Mouse (Mus musculus) G1E-ER4 (cell line): ENCODE measurements around the gene C1qb. TPM values are rescaled to one million over a fixed set of nuclear protein-coding genes. Genes with fewer than 3 reads are reported as not detected.

ENCODE experiments used
- GATA1 ChIP-seq: IDR thresholded peaks from one replicate; pipeline ENCODE4 v1.8.0; 2012; ENCODE audit warnings: low read length, inconsistent platforms
- polyA plus RNA-seq: library from polyadenylated mRNA; stranded (reverse); fragments of >175 nt; gene quantifications from 2 replicates; pipeline ENCODE4 v1.2.3, GENCODE M21; 2012

Gene C1qb
- polyA plus RNA-seq, 1 experiment: not detected

- TF ChIP-seq GATA1: no peak
Observed at GRCm38 (mm10) chr4:136836387-136836931, 49.5 kb downstream of the C1qb start.

GRCm38 (mm10) chr4:136835621-136836386, 50.2 kb downstream of the C1qb start, which contains the start of gene Ephb2:
TSS of gene Ephb2 (minus strand) at chr4:136835988.
- TF ChIP-seq GATA1: no peak

- TF ChIP-seq GATA1: no peak
Observed at GRCm38 (mm10) chr4:136834815-136835620, 51.0 kb downstream of the C1qb start.

- TF ChIP-seq GATA1: no peak
Observed at GRCm38 (mm10) chr4:136834439-136834814, 51.6 kb downstream of the C1qb start.

- TF ChIP-seq GATA1: no peak
Observed at GRCm38 (mm10) chr4:136833619-136834351, 52.2 kb downstream of the C1qb start.

GRCm38 (mm10) chr4:136832559-136833232, 53.3 kb downstream of the C1qb start:
- TF ChIP-seq GATA1: no peak

GRCm38 (mm10) chr4:136830272-136830823, 55.6 kb downstream of the C1qb start:
- TF ChIP-seq GATA1: no peak

Other genes with a start within 250 kb of the C1qb start
- 0.03 TPM in 1 of 2 replicates, not detected in the other for gene Ephb2, start 50.2 kb downstream of the C1qb start, polyA plus RNA-seq
- not detected in 2 replicates for gene C1qc, start 6.9 kb upstream of the C1qb start, polyA plus RNA-seq
- gene C1qa, start 12.6 kb upstream of the C1qb start, polyA plus RNA-seq: not detected in 2 replicates
- 0.02 TPM in 2 replicates for gene Epha8, start 70.6 kb upstream of the C1qb start, polyA plus RNA-seq
- 10.4 and 18.9 TPM in 2 replicates for gene Zbtb40, start 162.6 kb upstream of the C1qb start, polyA plus RNA-seq